Mouse (Mus musculus): ENCODE measurements around the gene Calhm5. TPM values are rescaled to one million over a fixed set of nuclear protein-coding genes. Genes with fewer than 3 reads are reported as not detected.

Gene Calhm5
- polyA plus RNA-seq, 1 experiment from 2014 or later, result 0.07 TPM

- 77% methylated on average over 2 of the region's 2 CpGs for WGBS (ENCODE audit: missing documents)
These were observed 1.2 kb downstream of the Calhm5 start for GRCm38 (mm10) chr10:34095147-34095546.

GRCm38 (mm10) chr10:34091888-34092287 lies 4.4 kb downstream of the Calhm5 start:
- Histone ChIP-seq H3K4me3 (ENCODE audit: inconsistent target) (no peak overlapping the region), H3K27ac (no peak overlapping the region), H3K79me2 (ENCODE audit: inconsistent target) (no peaks in the 10 kb centered on the region), H3K36me3 (ENCODE audit: inconsistent target) (no peaks in the 10 kb centered on the region)
- WGBS (ENCODE audit: missing documents), result 86% methylated on average over 5 of the region's 5 CpGs

More at GRCm38 (mm10) chr10:34095147-34095546, 1.2 kb downstream of the Calhm5 start:
- no peaks in the 10 kb centered on the region for H3K36me3 ChIP-seq (ENCODE audit: inconsistent target)
- no peak overlapping the region for H3K27ac ChIP-seq
- H3K4me3 ChIP-seq (ENCODE audit: inconsistent target), result no peak overlapping the region
- no peaks in the 10 kb centered on the region for H3K79me2 ChIP-seq (ENCODE audit: inconsistent target)

- 94% methylated on average over 1 of the region's 1 CpGs for WGBS (ENCODE audit: missing documents)
- Histone ChIP-seq H3K27ac (no peak overlapping the region), H3K79me2 (ENCODE audit: inconsistent target) (no peaks in the 10 kb centered on the region), H3K36me3 (ENCODE audit: inconsistent target) (no peaks in the 10 kb centered on the region), H3K4me3 (ENCODE audit: inconsistent target) (no peak overlapping the region)
These were observed 5.8 kb downstream of the Calhm5 start for GRCm38 (mm10) chr10:34090481-34090880.

- WGBS (ENCODE audit: missing documents), result 17% methylated on average over 3 of the region's 3 CpGs
- Histone ChIP-seq H3K27ac (no peak overlapping the region), H3K4me3 (ENCODE audit: inconsistent target) (no peak overlapping the region), H3K79me2 (ENCODE audit: inconsistent target) (no peaks in the 10 kb centered on the region), H3K36me3 (ENCODE audit: inconsistent target) (no peaks in the 10 kb centered on the region)
These were observed 6.8 kb downstream of the Calhm5 start for GRCm38 (mm10) chr10:34089517-34089916.

GRCm38 (mm10) chr10:34088515-34088914 lies 7.8 kb downstream of the Calhm5 start:
- Histone ChIP-seq H3K27ac (no peak overlapping the region), H3K79me2 (ENCODE audit: inconsistent target) (no peaks in the 10 kb centered on the region), H3K36me3 (ENCODE audit: inconsistent target) (no peaks in the 10 kb centered on the region), H3K4me3 (ENCODE audit: inconsistent target) (no peak overlapping the region)
- WGBS (ENCODE audit: missing documents), result 97% methylated on average over 2 of the region's 2 CpGs

- H3K36me3 ChIP-seq (ENCODE audit: inconsistent target), result no peaks in the 10 kb centered on the region
- H3K4me3 ChIP-seq (ENCODE audit: inconsistent target), result no peak overlapping the region
- WGBS (ENCODE audit: missing documents), result 100% methylated on average over 1 of the region's 1 CpGs
- no peak overlapping the region for H3K27ac ChIP-seq
- H3K79me2 ChIP-seq (ENCODE audit: inconsistent target), result no peaks in the 10 kb centered on the region
These were observed 9.8 kb downstream of the Calhm5 start for GRCm38 (mm10) chr10:34086514-34086913.

- 93% methylated on average over 4 of the region's 5 CpGs for WGBS (ENCODE audit: missing documents)
- H3K27ac ChIP-seq, result no peak overlapping the region
- no peaks in the 10 kb centered on the region for H3K36me3 ChIP-seq (ENCODE audit: inconsistent target)
- no peak overlapping the region for H3K4me3 ChIP-seq (ENCODE audit: inconsistent target)
- no peaks in the 10 kb centered on the region for H3K79me2 ChIP-seq (ENCODE audit: inconsistent target)
These were observed 21.7 kb downstream of the Calhm5 start for GRCm38 (mm10) chr10:34074522-34075200.

GRCm38 (mm10) chr10:34071650-34072049 lies 24.7 kb downstream of the Calhm5 start:
- H3K79me2 ChIP-seq (ENCODE audit: inconsistent target), result no peaks in the 10 kb centered on the region
- no peaks in the 10 kb centered on the region for H3K36me3 ChIP-seq (ENCODE audit: inconsistent target)
- WGBS (ENCODE audit: missing documents), result 69% methylated on average over 2 of the region's 2 CpGs
- no peak overlapping the region for H3K4me3 ChIP-seq (ENCODE audit: inconsistent target)
- no peak overlapping the region for H3K27ac ChIP-seq

- no peaks in the 10 kb centered on the region for H3K79me2 ChIP-seq (ENCODE audit: inconsistent target)
- no peak overlapping the region for H3K4me3 ChIP-seq (ENCODE audit: inconsistent target)
- H3K27ac ChIP-seq, result no peak overlapping the region
- no peaks in the 10 kb centered on the region for H3K36me3 ChIP-seq (ENCODE audit: inconsistent target)
- 84% methylated on average over 5 of the region's 5 CpGs for WGBS (ENCODE audit: missing documents)
These were observed 25.3 kb downstream of the Calhm5 start for GRCm38 (mm10) chr10:34070999-34071492.

GRCm38 (mm10) chr10:34069606-34070005 lies 26.7 kb downstream of the Calhm5 start:
- no peak overlapping the region for H3K4me3 ChIP-seq (ENCODE audit: inconsistent target)
- 93% methylated on average over 1 of the region's 1 CpGs for WGBS (ENCODE audit: missing documents)

GRCm38 (mm10) chr10:34066591-34066990 lies 29.7 kb downstream of the Calhm5 start:
- no peak overlapping the region for H3K27ac ChIP-seq
- 90% methylated on average over 3 of the region's 3 CpGs for WGBS (ENCODE audit: missing documents)

More at GRCm38 (mm10) chr10:34069606-34070005, 26.7 kb downstream of the Calhm5 start:
- Histone ChIP-seq H3K27ac (no peak overlapping the region), H3K36me3 (ENCODE audit: inconsistent target) (no peaks in the 10 kb centered on the region), H3K79me2 (ENCODE audit: inconsistent target) (no peaks in the 10 kb centered on the region)

GRCm38 (mm10) chr10:34053987-34054386 lies 42.3 kb downstream of the Calhm5 start:
- 67% methylated on average over 2 of the region's 2 CpGs for WGBS (ENCODE audit: missing documents)
- H3K79me2 ChIP-seq (ENCODE audit: inconsistent target), result no peaks in the 10 kb centered on the region
- no peak overlapping the region for H3K27ac ChIP-seq

More at GRCm38 (mm10) chr10:34066591-34066990, 29.7 kb downstream of the Calhm5 start:
- no peaks in the 10 kb centered on the region for H3K79me2 ChIP-seq (ENCODE audit: inconsistent target)
- no peak overlapping the region for H3K4me3 ChIP-seq (ENCODE audit: inconsistent target)
- no peaks in the 10 kb centered on the region for H3K36me3 ChIP-seq (ENCODE audit: inconsistent target)

GRCm38 (mm10) chr10:34044210-34044609 lies 52.1 kb downstream of the Calhm5 start, which contains the start of gene Calhm4:
Gene Calhm4 (minus strand): TSS chr10:34044310.
- H3K79me2 ChIP-seq (ENCODE audit: inconsistent target), result no peaks in the 10 kb centered on the region
- WGBS (ENCODE audit: missing documents), result 89% methylated on average over 5 of the region's 5 CpGs
- H3K36me3 ChIP-seq (ENCODE audit: inconsistent target), result no peaks in the 10 kb centered on the region
- H3K27ac ChIP-seq, result no peak within 1 kb of the TSS
- no peak within 1 kb of the TSS for H3K4me3 ChIP-seq (ENCODE audit: inconsistent target)

More at GRCm38 (mm10) chr10:34053987-34054386, 42.3 kb downstream of the Calhm5 start:
- H3K36me3 ChIP-seq (ENCODE audit: inconsistent target), result no peaks in the 10 kb centered on the region
- H3K4me3 ChIP-seq (ENCODE audit: inconsistent target), result no peak overlapping the region
